Mouse (Mus musculus) testis, adult 2 months (tissue): Measurements from ENCODE around the gene Parva.

Experiments used
- CTCF ChIP-seq: fragments of 200-500 bp; IDR thresholded peaks from 2 replicates; pipeline ENCODE4 v1.5.1; 2012; ENCODE audit warnings: low read depth, mild to moderate bottlenecking, inconsistent platforms, low read length, moderate library complexity; ENCODE audit not compliant: control insufficient read depth, insufficient read depth, insufficient replicate concordance
- POLR2A ChIP-seq: fragments of 200-500 bp; IDR thresholded peaks from 2 replicates; pipeline ENCODE4 v1.6.1; 2012; ENCODE audit warnings: low read depth, mild to moderate bottlenecking, inconsistent platforms, low read length, moderate library complexity; ENCODE audit not compliant: control insufficient read depth

GRCm38 (mm10) chr7:112427357-112428157 lies at the start of gene Parva:
- TF ChIP-seq POLR2A, result no peak
- no peak for TF ChIP-seq CTCF
